Mouse (Mus musculus): ENCODE measurements around the gene Trpv4.

DNA sequence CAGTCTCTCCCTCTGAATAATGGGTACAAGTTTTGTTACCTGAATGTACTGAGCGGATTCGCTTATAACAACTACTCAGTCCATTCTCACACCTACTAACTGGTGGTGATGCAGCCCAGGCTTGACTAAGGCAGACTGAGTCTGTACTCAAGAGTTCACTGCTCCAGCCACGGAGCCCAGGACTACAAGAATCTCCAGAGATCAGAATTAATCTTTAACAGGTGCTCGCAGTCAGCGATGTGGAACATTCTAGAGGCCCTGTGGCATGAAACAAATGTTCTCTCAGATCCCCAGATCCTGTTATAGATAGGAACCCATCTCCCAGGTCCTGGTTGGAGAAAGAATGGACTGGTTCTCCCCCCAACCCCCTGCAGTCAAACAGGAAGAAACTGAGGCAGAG is 2.5 kb downstream of the Trpv4 start:
- TF ChIP-seq CTCF (IDR thresholded peaks at IDR 0.05; ENCODE audit: low read depth, low read length) (no peak), POLR2A (IDR thresholded peaks at IDR 0.05; ENCODE audit: borderline replicate concordance, low read depth, low read length) (no peak)

Measured in bone marrow macrophage, adult 2 months (primary cell).